Mouse (Mus musculus) mesoderm, embryonic 11.5 days (tissue): Measurements from ENCODE around the gene B230217C12Rik.

Experiments used
- DNase-seq: peaks from one replicate; pipeline ENCODE4 v3.0.0-alpha.2; 2012; ENCODE audit warnings: low read depth, low spot score

B230217C12Rik gene

GRCm38 (mm10) chr11:97840539-97840954, at the start of gene B230217C12Rik:
TSS of gene B230217C12Rik (plus strand) at chr11:97840780.
- peak; percentile 71 for DNase-seq

DNA sequence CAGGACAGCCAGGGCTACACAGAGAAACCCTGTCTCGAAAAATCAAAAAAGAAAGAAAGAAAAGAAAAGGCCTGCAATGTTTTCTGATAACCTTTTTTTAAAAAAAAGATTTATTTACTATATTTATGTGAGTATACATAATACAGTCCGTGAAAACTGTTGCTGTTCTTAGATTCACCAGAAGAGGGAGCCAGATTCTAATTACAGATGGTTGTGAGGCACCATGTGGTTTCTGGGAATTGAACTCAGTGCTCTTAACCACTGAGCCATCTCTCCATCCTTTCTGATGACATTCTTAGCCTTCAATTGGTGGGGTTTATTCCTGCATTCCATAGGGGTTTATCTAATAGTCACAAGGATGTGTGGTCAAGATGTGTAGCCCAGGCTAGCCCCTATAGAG, 47.4 kb upstream of the B230217C12Rik start:
- DNase-seq = peak; percentile 65

- peak; percentile 66 for DNase-seq
Observed at GRCm38 (mm10) chr11:97796910-97797309, 43.7 kb upstream of the B230217C12Rik start.

GRCm38 (mm10) chr11:97797369-97798082, 43.1 kb upstream of the B230217C12Rik start:
- DNase-seq = no peak

GRCm38 (mm10) chr11:97798083-97798435, 42.5 kb upstream of the B230217C12Rik start:
- DNase-seq = no peak

- peak; percentile 88 for DNase-seq
Observed at GRCm38 (mm10) chr11:97798782-97799145, 41.8 kb upstream of the B230217C12Rik start, which contains the start of gene Lasp1. TSS of gene Lasp1 (plus strand) at chr11:97799000.

DNA sequence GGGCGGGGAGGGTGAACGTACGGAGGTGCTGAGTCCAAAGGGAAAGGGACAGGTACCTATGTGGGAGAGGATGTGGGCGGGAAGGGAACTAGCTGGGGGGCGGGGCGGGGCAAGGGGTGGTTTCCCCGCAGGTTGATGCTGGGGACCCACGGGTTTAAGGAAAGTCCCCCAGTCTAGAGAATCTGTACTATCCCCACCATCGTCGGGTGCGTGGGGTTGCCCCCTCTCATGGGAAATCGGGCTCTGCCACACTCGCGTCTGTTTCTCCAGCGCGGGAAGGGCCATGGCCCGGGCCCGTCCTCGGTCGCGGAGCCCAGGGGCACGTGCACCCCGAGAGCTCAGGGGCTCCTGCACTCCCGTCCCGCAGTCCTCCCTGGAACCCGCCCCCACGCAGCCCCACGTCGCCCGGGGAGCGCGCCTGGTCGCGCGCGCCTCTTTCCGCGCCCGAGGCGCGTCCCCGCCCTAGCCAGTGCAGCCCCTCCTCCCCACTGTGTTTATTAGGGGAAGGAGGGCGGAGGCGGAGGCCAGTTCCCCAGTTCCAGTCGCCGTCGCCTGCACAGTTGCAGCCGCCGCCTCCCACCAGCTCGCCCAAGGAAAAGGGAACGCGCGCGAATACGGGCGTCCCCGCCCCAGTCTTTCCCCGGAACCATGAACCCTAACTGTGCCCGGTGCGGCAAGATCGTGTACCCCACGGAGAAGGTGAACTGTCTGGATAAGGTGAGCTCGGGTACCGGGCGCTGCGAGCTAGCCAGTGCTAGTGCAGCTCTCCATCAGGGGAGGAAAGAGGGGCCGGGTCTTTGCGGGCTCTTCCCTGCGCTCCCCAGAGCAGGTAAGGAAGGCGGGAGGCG, 41.2 kb upstream of the B230217C12Rik start:
- DNase-seq = peak; percentile 78

GRCm38 (mm10) chr11:97799994-97800690, 40.4 kb upstream of the B230217C12Rik start:
- peak; percentile 69 for DNase-seq

- no peak for DNase-seq
Observed at GRCm38 (mm10) chr11:97800691-97801408, 39.7 kb upstream of the B230217C12Rik start.

DNA sequence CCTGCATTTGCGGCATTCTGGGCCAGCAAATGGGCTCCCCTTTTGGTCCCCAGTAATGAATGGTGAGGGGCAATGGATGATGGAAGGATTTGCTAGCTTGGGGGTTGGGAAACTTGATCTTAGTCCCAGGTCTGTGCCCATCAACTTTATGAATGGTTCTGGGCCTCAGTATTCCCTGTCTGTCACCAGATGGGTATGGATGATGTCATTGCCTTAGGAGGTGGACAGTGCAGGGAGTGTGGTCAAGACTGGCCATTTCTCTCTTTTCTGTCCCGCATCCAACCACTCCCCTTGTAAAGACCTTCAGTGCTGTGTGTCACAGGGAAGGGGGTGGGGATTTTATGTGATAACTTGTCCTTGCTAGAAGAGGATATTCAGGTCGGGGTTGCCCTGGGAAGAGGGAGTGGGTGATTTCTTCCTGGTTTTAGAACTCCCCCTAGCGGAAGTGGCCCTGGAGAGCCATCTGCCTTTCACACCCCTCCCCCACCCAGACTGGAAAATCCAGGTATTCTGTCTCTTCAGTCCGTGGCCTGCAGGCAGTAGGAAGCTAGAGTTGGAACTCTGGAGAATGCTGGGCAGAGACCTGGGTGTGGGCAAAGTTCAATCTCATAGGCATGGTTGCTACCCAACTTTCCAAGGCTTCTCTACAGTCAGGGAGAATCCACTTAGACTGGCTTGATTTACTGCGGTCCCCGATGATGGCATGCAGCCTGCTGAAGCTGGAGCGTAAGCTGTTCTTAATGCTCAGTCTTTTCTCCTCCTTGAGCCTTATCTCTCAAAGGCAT, 39.0 kb upstream of the B230217C12Rik start:
- DNase-seq = peak; percentile 60

DNA sequence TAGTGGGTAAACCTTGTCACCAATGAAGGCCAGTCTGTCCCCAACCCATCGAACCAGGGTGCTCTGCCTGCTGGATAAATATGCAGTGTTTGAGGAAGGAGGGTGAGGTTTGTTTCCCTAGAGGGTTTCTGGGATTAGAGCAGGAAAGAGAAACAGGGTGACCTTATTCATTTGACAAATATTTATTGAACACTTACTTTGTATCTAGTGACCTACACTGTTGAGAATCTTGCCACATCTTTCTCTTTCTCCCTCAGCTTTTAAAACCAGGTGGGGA, 38.4 kb upstream of the B230217C12Rik start:
- DNase-seq = no peak

- no peak for DNase-seq
Observed at GRCm38 (mm10) chr11:97802495-97802894, 38.1 kb upstream of the B230217C12Rik start.

- no peak for DNase-seq
Observed at GRCm38 (mm10) chr11:97803847-97804246, 36.7 kb upstream of the B230217C12Rik start.

- DNase-seq = no peak
Observed at GRCm38 (mm10) chr11:97804841-97805661, 35.5 kb upstream of the B230217C12Rik start.

GRCm38 (mm10) chr11:97805662-97806612, 34.6 kb upstream of the B230217C12Rik start:
- no peak for DNase-seq

DNA sequence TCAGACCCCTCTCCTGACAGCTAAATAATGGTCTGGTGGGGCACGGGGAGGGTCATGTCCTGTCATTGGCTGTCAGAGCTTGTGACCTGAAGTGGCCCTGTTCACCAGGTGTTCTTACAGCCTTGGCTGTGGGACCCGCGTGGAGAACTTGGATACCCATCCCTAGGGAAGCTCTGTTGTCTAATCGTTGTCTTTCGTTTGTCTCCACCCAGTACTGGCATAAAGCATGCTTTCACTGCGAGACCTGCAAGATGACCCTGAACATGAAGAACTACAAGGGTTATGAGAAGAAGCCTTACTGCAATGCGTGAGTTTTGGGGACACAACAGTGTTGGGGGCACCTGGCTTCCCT, 34.0 kb upstream of the B230217C12Rik start:
- no peak for DNase-seq

DNA sequence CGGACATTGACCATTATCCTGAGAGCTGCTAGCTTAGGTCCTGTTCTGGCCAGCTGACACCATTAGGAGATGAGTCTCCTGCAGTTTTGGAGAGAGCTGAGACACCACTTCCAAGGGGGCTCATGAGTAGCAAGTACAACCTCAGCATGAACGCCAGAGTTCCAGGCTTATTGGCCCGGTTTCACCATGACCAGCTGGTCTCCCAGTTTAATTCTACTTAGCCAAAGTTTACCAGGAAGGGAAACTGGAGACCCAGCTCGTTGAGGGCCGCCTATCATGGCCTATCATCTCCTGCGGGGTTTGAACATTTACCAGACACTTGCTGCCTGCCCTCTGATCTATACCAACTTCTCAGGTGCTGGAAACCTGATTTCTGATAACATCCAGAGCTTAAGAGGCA, 33.0 kb upstream of the B230217C12Rik start:
- no peak for DNase-seq

DNA sequence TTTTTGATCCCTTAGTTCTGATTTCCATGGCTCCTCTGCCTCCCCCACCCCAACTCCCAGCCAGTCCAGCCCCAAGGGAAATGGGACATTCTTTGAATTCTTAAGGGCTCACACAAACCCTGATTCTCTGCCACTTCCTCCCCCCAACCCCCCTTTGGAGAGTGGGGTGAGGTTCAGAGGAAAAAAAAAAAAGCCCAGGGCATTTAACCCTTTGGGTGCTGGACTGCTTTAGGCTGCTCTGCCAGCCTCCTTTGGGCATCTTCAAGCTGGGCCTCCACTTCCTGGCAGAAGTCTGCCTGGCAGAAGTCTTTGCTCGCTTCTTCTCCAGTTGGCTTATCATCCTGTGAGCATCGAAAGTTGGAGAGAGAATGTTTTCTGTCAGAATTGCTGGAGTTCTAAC, 32.5 kb upstream of the B230217C12Rik start:
- DNase-seq = peak; percentile 82

DNA sequence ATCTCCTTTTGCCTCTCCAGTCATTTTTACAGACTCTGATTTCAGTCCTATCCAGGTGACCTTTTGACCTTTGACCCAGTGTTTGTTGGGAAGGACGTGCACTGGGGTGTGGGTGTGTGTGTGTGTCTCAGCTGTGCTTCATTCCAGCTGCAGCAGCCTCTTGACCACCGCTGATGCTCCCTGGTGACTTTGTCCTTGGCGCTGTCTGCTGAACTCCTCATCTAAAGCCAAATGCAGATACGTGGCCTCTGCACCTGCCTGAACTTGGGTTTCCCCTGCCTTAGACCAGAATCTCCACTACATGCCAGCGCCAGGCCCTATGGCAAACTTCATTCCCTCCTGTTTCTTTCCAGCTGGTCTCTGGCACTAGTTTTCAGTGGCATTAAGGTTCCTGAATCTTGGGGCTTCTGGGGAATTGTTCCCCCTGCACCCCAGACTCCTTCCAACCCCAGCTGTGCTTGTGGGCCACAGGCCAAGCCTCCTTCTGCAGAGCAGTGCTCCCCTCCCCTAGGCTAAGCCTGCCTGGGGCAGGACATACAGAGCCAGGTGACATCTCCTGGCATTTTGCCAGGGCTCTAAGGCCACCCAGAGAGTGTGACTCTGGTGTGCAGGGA, 31.9 kb upstream of the B230217C12Rik start:
- no peak for DNase-seq
